Mouse (Mus musculus) liver, embryonic 12.5 days (tissue): Measurements from ENCODE around the gene Marc2. TPM values are rescaled to one million over a fixed set of nuclear protein-coding genes. Genes with fewer than 3 reads are reported as not detected.

Experiments
- ATAC-seq: fragments of 200-750 bp; cut with Nextera tagmentation; 2 replicates; pipeline ENCODE4 v1.8.0; 2017; ENCODE audit warnings: moderate number of reproducible peaks, mild to moderate bottlenecking, moderate library complexity
- H3K27ac ChIP-seq: fragments of 300-500 bp; sonication (generic); 2 replicates; pipeline ENCODE4 v1.5.1; 2016; ENCODE audit warnings: mild to moderate bottlenecking
- H3K27me3 ChIP-seq: fragments of 300-500 bp; sonication (generic); replicated peaks from 2 replicates; pipeline ENCODE4 v1.6.1; 2016; ENCODE audit warnings: mild to moderate bottlenecking, moderate library complexity
- H3K36me3 ChIP-seq: fragments of 300-500 bp; sonication (generic); 2 replicates; pipeline ENCODE4 v1.6.1; 2016; ENCODE audit warnings: mild to moderate bottlenecking, moderate library complexity
- H3K4me1 ChIP-seq: fragments of 300-500 bp; sonication (generic); 2 replicates; pipeline ENCODE4 v1.6.1; 2016
- H3K4me2 ChIP-seq: fragments of 300-500 bp; sonication (generic); 2 replicates; pipeline ENCODE4 v1.6.1; 2016; ENCODE audit warnings: mild to moderate bottlenecking, moderate library complexity
- H3K4me3 ChIP-seq: fragments of 300-500 bp; sonication (generic); 2 replicates; pipeline ENCODE4 v1.5.1; 2016; ENCODE audit warnings: mild to moderate bottlenecking, moderate library complexity
- H3K9ac ChIP-seq: fragments of 300-500 bp; sonication (generic); 2 replicates; pipeline ENCODE4 v1.6.1; 2016; ENCODE audit warnings: mild to moderate bottlenecking, moderate library complexity
- H3K9me3 ChIP-seq: fragments of 300-500 bp; sonication (generic); replicated peaks from 2 replicates; pipeline ENCODE4 v1.6.1; 2016; ENCODE audit warnings: mild to moderate bottlenecking, moderate library complexity
- WGBS: fragments of 180-500 bp; shearing (Covaris S2); methylation state at CpG from one replicate; pipeline ENCODE4 v1.1.7; 2016; ENCODE audit not compliant: insufficient replicate concordance; 5-methylcytosine and 5-hydroxymethylcytosine counted together
- polyA plus RNA-seq: library from polyadenylated mRNA; unstranded; fragments of >200 nt; fragmentation: Nextera tagmentation; extraction: Ambion mirVana; gene quantifications from 2 replicates; pipeline ENCODE4 v1.2.1, GENCODE M21; 2016

The Marc2 gene
- polyA plus RNA-seq, 1 experiment from 2014 or later, result 178 TPM

DNA sequence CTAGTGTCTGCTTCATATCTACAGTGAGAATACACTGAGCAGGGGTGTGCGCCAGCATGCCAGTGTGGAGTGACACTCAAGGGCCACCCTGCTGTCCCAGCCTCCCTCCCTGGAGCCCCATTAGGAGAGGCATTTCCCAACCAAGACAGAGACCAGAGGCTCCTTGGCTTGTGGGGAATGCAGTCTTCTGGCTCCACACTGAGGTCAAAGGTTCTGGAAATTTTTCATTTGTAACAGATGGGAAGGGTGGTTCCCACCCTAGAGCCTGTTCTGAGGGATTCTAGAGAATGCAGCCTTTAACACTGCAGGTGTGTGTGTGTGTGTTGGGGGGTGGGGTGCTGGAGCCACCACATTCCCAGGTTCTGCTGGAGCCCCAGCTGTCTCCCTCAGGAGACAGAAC is 25.3 kb upstream of the Marc2 start:
- ATAC-seq, result 0 out of 2 replicates have a peak, but pooled peaks have one; percentile 24
- Histone ChIP-seq H3K27me3 (no peaks in the 10 kb centered on the region; the same call in 1 of the 2 replicates), H3K36me3 (no peaks in the 10 kb centered on the region), H3K27ac (peak overlapping the region; percentile 74), H3K9ac (no peak overlapping the region), H3K9me3 (no peaks in the 10 kb centered on the region), H3K4me3 (no peak overlapping the region), H3K4me2 (no peak overlapping the region), H3K4me1 (peaks cover 27% of the 10 kb centered on the region)
- WGBS, result 71% methylated on average over 1 of the region's 1 CpGs

DNA sequence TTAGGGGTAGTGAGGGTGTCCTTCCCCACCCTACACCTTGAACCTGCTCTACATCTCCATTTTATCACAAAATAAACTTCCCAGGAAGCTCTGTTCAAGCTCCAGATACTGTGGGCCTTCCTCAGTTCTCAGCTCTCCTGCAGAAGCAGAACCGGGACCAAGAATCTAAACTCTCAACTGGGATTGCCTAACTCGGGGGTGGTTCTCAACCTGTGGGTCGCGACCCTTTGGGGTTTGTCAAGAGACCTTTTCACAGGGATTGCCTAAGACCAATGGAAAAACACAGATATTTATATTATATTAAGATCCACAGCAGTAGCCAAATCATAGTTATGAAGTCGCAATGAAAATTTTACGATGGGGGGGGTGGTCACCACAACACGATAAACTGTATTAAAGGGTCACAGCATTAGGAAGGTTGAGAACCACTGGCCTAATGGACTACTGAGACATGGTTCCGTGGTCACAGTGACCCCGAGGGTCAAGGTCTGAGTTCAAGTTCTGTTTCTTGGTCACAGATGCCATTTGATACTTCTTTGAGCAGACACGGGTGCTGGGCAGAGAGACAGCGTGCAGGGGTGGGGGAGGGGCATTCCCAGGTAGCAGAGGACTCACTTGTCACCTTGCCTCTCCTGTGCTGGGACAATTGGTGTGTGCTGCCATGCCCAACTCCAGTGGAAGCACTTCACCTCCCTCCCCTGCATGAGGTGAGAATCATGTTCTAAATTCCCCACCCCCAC is 24.6 kb upstream of the Marc2 start:
- H3K27ac ChIP-seq, result no peak overlapping the region
- no peak overlapping the region for H3K4me2 ChIP-seq
- no peak overlapping the region for H3K9ac ChIP-seq
- ATAC-seq, result 0 out of 2 replicates have a peak, but pooled peaks have one; percentile 15
- H3K4me3 ChIP-seq, result no peak overlapping the region
- WGBS, result 66% methylated on average over 11 of the region's 11 CpGs
- H3K36me3 ChIP-seq, result no peaks in the 10 kb centered on the region
- no peaks in the 10 kb centered on the region; the same call in 1 of the 2 replicates for H3K27me3 ChIP-seq
- H3K9me3 ChIP-seq, result no peaks in the 10 kb centered on the region
- H3K4me1 ChIP-seq, result peaks cover 27% of the 10 kb centered on the region

DNA sequence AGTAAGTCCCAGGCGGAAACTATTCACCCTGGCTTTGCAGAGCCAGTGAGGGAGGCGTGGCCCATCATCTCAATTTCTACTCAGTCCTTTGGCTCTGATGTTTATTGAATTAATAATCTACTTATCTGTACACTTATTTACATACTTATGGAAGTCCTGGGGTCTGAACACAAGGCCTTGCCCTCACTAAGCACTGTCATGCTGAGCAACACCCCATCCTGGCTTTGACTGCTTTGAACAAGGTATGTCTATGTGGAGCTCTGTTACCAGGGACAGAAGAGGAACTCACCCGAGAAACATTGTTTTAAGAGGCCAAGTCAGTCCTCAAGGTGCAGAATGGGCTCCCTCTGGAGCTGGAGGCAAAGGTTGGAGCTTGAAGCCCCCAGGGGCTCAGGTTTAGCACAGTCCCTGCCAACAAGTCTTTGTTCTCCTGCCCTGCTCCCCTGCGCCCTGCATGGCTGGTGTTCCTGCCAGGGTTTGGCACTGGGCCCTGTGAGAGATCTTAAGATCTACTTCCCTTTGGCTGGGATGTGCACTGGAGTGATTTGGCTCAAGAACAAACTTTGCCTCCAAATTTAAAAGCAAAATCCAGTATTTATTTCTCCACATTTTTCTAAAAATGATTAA is 23.8 kb upstream of the Marc2 start:
- Histone ChIP-seq H3K9ac (no peak overlapping the region), H3K36me3 (no peaks in the 10 kb centered on the region), H3K4me1 (peaks cover 27% of the 10 kb centered on the region), H3K4me3 (no peak overlapping the region), H3K4me2 (no peak overlapping the region), H3K9me3 (no peaks in the 10 kb centered on the region), H3K27me3 (no peaks in the 10 kb centered on the region; the same call in 1 of the 2 replicates), H3K27ac (no peak overlapping the region)
- ATAC-seq, result no peak
- 53% methylated on average over 4 of the region's 4 CpGs for WGBS

DNA sequence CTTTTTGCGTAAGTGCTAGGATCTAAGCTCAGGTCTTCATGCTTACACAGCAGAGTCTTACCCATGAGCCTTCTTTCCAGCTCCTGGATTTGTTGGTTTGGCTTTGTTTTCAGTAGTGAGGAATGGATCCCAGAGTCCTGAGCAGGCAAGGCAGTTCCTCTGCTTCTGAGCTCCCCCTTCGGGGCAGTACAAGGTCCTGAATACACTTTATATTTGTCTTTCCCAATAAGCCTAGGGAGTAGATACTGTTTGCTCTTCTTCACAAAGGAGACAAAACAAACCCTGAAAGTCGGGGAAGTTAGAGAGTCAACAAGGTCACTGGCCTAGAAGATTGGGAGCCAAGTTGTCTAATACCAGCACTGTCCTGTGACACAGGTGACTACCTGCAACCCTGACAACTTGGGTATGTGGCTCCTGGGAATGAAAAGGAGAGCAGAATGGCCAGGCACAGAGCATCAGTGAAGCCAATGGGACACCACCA is 21.4 kb upstream of the Marc2 start:
- Histone ChIP-seq H3K4me1 (peaks cover 25% of the 10 kb centered on the region), H3K9ac (no peak overlapping the region), H3K4me3 (no peak overlapping the region), H3K36me3 (no peaks in the 10 kb centered on the region), H3K27me3 (peaks cover under 1% of the 10 kb centered on the region; the same call in 1 of the 2 replicates), H3K9me3 (no peaks in the 10 kb centered on the region), H3K4me2 (no peak overlapping the region), H3K27ac (peak overlapping the region; percentile 42)
- WGBS, result 54% methylated on average over 3 of the region's 3 CpGs
- no peak for ATAC-seq

DNA sequence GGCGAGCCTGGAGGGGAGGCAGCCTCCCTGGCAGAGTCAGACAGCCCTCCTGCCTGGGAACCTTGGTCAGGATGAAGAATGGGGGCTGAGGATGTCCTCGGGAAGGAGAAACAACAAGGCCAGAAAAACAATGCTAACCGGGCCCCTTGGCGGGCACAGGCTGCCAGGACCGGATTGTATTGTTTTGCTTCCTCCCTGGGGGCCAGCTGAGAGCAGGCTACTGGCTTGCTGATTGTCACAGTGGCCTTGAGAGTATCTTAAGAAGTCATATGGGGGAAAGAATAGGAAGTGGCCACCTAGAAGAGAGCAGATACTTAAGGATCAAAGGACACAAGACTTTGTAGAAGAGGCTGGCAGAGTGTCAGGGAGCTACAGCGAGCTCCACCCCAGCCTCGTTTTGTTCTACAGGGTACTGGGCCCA is 18.1 kb upstream of the Marc2 start:
- Histone ChIP-seq H3K9ac (no peak overlapping the region), H3K9me3 (no peaks in the 10 kb centered on the region), H3K4me1 (peaks cover 12% of the 10 kb centered on the region), H3K36me3 (no peaks in the 10 kb centered on the region), H3K4me3 (no peak overlapping the region), H3K27ac (no peak overlapping the region), H3K4me2 (no peak overlapping the region), H3K27me3 (peaks cover 4% of the 10 kb centered on the region; the same call in 1 of the 2 replicates)
- no peak for ATAC-seq
- 39% methylated on average over 7 of the region's 7 CpGs for WGBS

DNA sequence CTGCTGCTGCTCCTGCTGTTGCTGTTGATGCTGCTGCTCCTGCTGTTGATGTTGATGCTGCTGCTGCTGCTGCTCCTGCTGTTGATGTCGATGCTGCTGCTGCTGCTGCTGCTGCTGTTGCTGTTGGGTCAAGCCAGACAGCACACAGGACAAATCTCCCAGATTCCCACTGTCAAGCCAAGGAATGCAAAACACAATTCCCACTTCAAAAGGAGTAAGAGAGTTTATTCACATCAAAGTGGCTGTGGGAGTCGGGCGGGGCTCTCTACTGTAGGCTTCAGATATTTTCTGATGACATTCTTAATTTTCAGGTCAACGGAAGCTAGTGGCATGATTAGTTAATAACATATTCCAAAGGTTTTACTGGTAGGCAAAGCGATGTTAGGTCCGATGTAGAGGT is 16.4 kb upstream of the Marc2 start:
- Histone ChIP-seq H3K4me3 (no peak overlapping the region), H3K36me3 (no peaks in the 10 kb centered on the region), H3K27me3 (peaks cover 4% of the 10 kb centered on the region; the same call in 1 of the 2 replicates), H3K4me2 (no peak overlapping the region), H3K27ac (no peak overlapping the region), H3K4me1 (peaks cover 8% of the 10 kb centered on the region; the same call in 1 of the 2 replicates), H3K9me3 (no peaks in the 10 kb centered on the region), H3K9ac (no peak overlapping the region)
- no peak for ATAC-seq
- WGBS, result 69% methylated on average over 6 of the region's 6 CpGs

DNA sequence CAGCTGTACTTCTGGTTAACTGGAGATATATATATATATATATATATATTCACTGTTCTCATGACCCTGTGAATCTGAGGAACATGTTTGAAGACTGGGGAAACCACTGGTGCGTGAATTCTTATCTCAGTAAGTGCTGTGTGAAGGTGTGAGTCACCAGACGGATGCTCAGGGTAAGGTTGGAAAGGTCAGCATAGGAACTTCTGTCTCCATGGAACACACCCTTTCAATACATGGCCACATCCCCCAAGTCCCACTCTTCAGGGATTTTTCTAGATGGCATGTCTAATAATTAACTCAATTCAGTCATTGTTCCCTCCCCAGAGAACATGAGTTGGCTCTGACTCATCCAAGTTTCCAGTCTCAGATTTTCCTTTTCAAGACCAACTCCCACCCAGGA is 15.3 kb upstream of the Marc2 start:
- H3K9me3 ChIP-seq, result no peaks in the 10 kb centered on the region
- H3K4me2 ChIP-seq, result no peak overlapping the region
- H3K27ac ChIP-seq, result no peak overlapping the region
- H3K4me1 ChIP-seq, result 0 out of 2 replicates have a peak, but pooled peaks cover 4% of the 10 kb centered on the region
- no peak overlapping the region for H3K4me3 ChIP-seq
- peaks cover 4% of the 10 kb centered on the region; the same call in 1 of the 2 replicates for H3K27me3 ChIP-seq
- H3K36me3 ChIP-seq, result no peaks in the 10 kb centered on the region
- no peak for ATAC-seq
- H3K9ac ChIP-seq, result no peak overlapping the region
- 46% methylated on average over 2 of the region's 2 CpGs for WGBS

DNA sequence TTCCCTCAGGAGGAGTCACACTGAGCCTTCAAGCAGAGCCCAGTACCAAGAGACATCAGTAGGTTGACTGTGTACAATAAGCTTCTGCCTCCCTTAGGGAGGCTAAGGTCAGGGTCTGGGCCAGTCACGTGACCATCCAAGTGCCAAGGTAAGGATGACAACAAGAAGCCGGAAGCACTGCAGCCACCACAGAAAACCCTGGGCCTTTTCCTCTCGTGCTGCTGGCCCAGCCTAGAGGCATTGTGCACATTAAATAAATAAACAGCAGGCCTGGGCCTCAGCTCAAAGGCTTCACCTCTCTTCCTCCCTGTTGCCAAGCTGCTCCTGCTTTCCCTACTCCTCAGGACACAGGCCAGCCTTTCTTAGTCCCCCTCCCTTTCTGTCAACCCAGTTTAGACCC is 14.0 kb upstream of the Marc2 start:
- 48% methylated on average over 3 of the region's 3 CpGs for WGBS
- Histone ChIP-seq H3K4me1 (0 out of 2 replicates have a peak, but pooled peaks cover 4% of the 10 kb centered on the region), H3K9me3 (no peaks in the 10 kb centered on the region), H3K4me3 (no peak overlapping the region), H3K27ac (no peak overlapping the region), H3K9ac (no peak overlapping the region), H3K4me2 (no peak overlapping the region), H3K36me3 (no peaks in the 10 kb centered on the region), H3K27me3 (peaks cover 4% of the 10 kb centered on the region; the same call in 1 of the 2 replicates)
- no peak for ATAC-seq

DNA sequence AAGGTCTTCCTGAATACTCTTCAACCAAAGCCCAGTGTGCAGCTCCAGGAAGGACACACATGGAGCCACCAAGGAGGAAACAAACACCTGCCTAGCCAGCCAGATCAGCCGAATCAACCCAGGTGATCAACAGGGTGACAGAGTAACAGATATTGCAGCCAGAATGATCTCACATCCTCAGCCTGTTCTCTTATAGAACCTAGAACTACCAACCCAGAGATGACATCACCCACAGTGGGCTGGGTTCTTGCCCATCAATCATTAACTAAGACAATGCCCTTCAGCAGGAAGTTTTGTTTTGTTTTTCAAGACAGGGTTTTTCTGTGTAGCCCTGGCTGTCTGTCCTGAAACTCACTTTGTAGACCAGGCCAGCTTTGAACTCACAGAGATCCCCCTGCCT is 12.0 kb upstream of the Marc2 start:
- Histone ChIP-seq H3K4me1 (peaks cover 13% of the 10 kb centered on the region), H3K4me3 (no peak overlapping the region), H3K9me3 (no peaks in the 10 kb centered on the region), H3K27me3 (peaks cover 4% of the 10 kb centered on the region; the same call in 1 of the 2 replicates), H3K4me2 (no peak overlapping the region), H3K36me3 (no peaks in the 10 kb centered on the region), H3K27ac (no peak overlapping the region), H3K9ac (no peak overlapping the region)
- 69% methylated on average over 1 of the region's 1 CpGs for WGBS
- no peak for ATAC-seq

DNA sequence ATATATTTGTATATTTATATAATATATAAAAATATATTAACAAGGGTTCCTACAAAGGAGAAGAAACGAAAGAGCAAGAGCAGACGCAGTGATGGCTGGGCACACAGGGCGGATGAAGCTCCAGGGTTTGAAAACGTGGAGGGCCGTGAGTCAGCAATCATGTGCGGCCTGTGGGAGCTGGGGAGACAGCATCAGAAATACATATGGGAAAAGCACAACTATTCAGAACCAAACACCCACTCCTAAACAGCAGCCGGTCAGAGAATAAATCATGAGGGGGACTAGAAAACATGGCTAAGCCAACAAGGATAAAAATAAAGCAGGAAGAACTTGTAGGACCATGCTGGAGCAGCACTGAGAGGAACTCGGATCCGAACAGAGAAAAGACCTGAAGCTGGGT is 11.0 kb upstream of the Marc2 start:
- H3K27ac ChIP-seq, result no peak overlapping the region
- H3K9ac ChIP-seq, result no peak overlapping the region
- no peaks in the 10 kb centered on the region; the same call in 1 of the 2 replicates for H3K27me3 ChIP-seq
- H3K36me3 ChIP-seq, result no peaks in the 10 kb centered on the region
- H3K9me3 ChIP-seq, result no peaks in the 10 kb centered on the region
- 70% methylated on average over 9 of the region's 9 CpGs for WGBS
- ATAC-seq, result no peak
- no peak overlapping the region for H3K4me2 ChIP-seq
- no peak overlapping the region for H3K4me3 ChIP-seq
- peaks cover 24% of the 10 kb centered on the region for H3K4me1 ChIP-seq

DNA sequence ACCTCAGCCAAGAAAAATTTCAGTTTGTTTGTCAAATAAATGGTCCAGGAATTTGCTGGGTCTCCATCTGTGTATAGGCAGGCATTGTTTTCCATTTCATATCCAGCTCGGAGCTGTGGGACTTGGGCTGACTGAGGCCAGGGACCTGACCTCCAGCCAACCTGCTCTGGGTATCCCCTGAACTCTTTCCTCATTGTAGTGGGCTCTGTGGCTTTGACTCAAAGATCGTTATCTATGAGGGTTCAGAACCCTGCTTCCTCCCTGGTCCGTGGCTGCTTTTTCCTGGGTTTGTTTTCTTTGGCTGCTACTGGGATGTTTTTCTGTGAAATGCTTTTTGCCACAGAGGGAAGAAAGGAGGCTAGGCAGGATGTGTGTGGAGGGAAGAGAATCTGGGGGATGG is 7.7 kb upstream of the Marc2 start:
- Histone ChIP-seq H3K9ac (no peak overlapping the region), H3K27me3 (no peaks in the 10 kb centered on the region), H3K4me2 (peak overlapping the region; percentile 47), H3K4me1 (peaks cover 33% of the 10 kb centered on the region), H3K9me3 (no peaks in the 10 kb centered on the region), H3K27ac (peak overlapping the region; percentile 41; the same call in 1 of the 2 replicates), H3K36me3 (no peaks in the 10 kb centered on the region), H3K4me3 (no peak overlapping the region)
- WGBS, result 26% methylated on average over 3 of the region's 3 CpGs
- no peak for ATAC-seq

DNA sequence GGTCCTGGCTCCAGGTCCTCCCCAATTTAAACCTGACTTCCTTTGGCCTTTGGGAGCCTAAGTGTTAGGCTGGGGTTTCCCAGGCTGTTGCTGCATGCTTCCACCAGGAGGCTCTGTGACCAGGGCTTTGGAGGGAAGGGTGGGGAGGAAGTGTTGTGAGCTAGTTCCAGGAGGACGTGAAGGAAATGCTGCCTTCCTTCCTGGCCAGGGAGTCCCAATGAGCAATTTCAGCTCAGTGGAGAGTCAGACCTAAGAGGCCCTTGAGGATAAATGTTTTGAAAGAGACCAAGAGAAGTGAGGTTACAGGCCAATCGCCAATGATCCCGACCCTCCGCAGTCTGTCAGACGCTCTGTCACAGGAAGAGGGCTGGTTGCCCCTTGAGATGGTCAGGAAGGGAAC is 7.1 kb upstream of the Marc2 start:
- Histone ChIP-seq H3K36me3 (no peaks in the 10 kb centered on the region), H3K27me3 (no peaks in the 10 kb centered on the region), H3K4me3 (0 out of 2 replicates have a peak overlapping the region, but pooled peaks have one; percentile 1), H3K27ac (peak overlapping the region; percentile 41), H3K4me2 (peak overlapping the region; percentile 47), H3K9ac (no peak overlapping the region), H3K4me1 (peaks cover 33% of the 10 kb centered on the region), H3K9me3 (no peaks in the 10 kb centered on the region)
- WGBS, result 7% methylated on average over 5 of the region's 5 CpGs
- ATAC-seq, result peak; percentile 40; the same call in 1 of the 2 replicates
